Mouse (Mus musculus) midbrain, embryonic 13.5 days (tissue): ENCODE measurements around the gene Nr4a3. TPM values are rescaled to one million over a fixed set of nuclear protein-coding genes. Genes with fewer than 3 reads are reported as not detected.

ENCODE experiments used
- ATAC-seq: fragments of 200-750 bp; cut with Nextera tagmentation; 2 replicates; pipeline ENCODE4 v1.8.0; 2017; ENCODE audit warnings: mild to moderate bottlenecking, moderate TSS enrichment, moderate library complexity
- H3K27ac ChIP-seq: fragments of 300-500 bp; sonication (generic); 2 replicates; pipeline ENCODE4 v1.5.1; 2015; ENCODE audit warnings: inconsistent platforms, mild to moderate bottlenecking, moderate library complexity
- H3K27me3 ChIP-seq: fragments of 300-500 bp; sonication (generic); 2 replicates; pipeline ENCODE4 v1.6.1; 2015; ENCODE audit warnings: mild to moderate bottlenecking, inconsistent platforms
- H3K36me3 ChIP-seq: fragments of 300-500 bp; sonication (generic); 2 replicates; pipeline ENCODE4 v1.6.1; 2015; ENCODE audit warnings: mild to moderate bottlenecking, inconsistent platforms
- H3K4me1 ChIP-seq: fragments of 300-500 bp; sonication (generic); replicated peaks from 2 replicates; pipeline ENCODE4 v1.6.1; 2015; ENCODE audit warnings: inconsistent platforms
- H3K4me2 ChIP-seq: fragments of 300-500 bp; sonication (generic); replicated peaks from 2 replicates; pipeline ENCODE4 v1.6.1; 2015; ENCODE audit warnings: moderate library complexity, mild to moderate bottlenecking, inconsistent platforms
- H3K4me3 ChIP-seq: fragments of 300-500 bp; sonication (generic); replicated peaks from 2 replicates; pipeline ENCODE4 v1.5.1; 2015; ENCODE audit warnings: mild to moderate bottlenecking, inconsistent platforms
- H3K9ac ChIP-seq: fragments of 300-500 bp; sonication (generic); replicated peaks from 2 replicates; pipeline ENCODE4 v1.6.1; 2015; ENCODE audit warnings: mild to moderate bottlenecking, inconsistent platforms
- H3K9me3 ChIP-seq: fragments of 300-500 bp; sonication (generic); 2 replicates; pipeline ENCODE4 v1.6.1; 2016; ENCODE audit warnings: mild to moderate bottlenecking, inconsistent platforms
- WGBS: fragments of 180-500 bp; shearing (Covaris S2); methylation state at CpG from one replicate; pipeline ENCODE4 v1.1.7; 2015; 5-methylcytosine and 5-hydroxymethylcytosine counted together
- polyA plus RNA-seq: library from polyadenylated mRNA; unstranded; fragments of >200 nt; fragmentation: Nextera tagmentation; extraction: Ambion mirVana; gene quantifications from 2 replicates; pipeline ENCODE4 v1.2.1, GENCODE M21; 2015

Nr4a3 gene
- polyA plus RNA-seq, 1 experiment from 2014 or later: 1.4 TPM

DNA sequence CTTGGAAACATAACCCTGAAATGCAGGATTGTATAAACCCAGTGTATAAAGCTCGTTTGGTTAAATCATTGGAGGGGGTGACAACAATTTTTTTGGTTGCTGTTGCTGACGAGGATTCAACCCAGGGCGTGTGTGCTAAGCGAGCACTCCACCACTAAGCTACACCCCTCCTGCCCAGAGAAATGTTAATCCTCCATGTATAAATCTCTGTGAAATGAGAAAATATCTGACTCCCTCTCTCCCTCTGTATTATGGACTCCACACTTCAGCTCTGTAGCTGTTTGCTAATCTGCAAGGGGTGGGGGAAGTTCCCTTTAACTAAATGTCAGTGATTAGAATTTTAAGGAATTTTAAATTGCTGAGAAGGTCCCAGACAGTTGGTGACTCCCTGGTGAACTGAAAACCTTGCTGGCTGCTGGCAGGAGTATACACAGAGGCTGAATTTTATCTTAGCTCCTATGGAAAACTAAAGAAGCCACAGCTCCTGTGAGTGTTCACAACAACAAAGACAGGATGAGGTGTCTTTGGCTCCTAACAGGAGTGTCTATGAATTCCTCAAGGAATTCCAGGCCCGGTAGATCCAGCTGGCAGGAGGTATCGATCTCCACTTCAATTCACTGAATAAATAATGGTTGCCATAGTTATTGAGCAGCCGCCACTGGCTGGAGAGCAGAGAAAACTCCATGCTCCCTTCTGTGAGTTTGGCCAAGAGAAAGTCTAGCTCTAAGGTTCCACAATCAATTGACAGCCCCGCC lies 34.5 kb downstream of the Nr4a3 start:
- H3K27ac ChIP-seq: peak overlapping the region; percentile 63
- ATAC-seq: peak; percentile 77
- no peaks in the 10 kb centered on the region; the same call in 1 of the 2 replicates for H3K27me3 ChIP-seq
- peaks cover 21% of the 10 kb centered on the region for H3K4me1 ChIP-seq
- no peaks in the 10 kb centered on the region for H3K9me3 ChIP-seq
- no peaks in the 10 kb centered on the region for H3K36me3 ChIP-seq
- H3K9ac ChIP-seq: no peak overlapping the region
- 32% methylated on average over 8 of the region's 8 CpGs for WGBS
- no peak overlapping the region for H3K4me3 ChIP-seq
- H3K4me2 ChIP-seq: no peak overlapping the region

GRCm38 (mm10) chr4:48083452-48083851 lies 38.5 kb downstream of the Nr4a3 start:
- Histone ChIP-seq H3K27ac (no peak overlapping the region), H3K4me3 (no peak overlapping the region), H3K9ac (no peak overlapping the region), H3K4me1 (peaks cover 18% of the 10 kb centered on the region), H3K4me2 (no peak overlapping the region), H3K9me3 (no peaks in the 10 kb centered on the region), H3K27me3 (peaks cover 5% of the 10 kb centered on the region; the same call in 1 of the 2 replicates), H3K36me3 (no peaks in the 10 kb centered on the region)
- WGBS: 90% methylated on average over 4 of the region's 4 CpGs
- ATAC-seq: no peak

DNA sequence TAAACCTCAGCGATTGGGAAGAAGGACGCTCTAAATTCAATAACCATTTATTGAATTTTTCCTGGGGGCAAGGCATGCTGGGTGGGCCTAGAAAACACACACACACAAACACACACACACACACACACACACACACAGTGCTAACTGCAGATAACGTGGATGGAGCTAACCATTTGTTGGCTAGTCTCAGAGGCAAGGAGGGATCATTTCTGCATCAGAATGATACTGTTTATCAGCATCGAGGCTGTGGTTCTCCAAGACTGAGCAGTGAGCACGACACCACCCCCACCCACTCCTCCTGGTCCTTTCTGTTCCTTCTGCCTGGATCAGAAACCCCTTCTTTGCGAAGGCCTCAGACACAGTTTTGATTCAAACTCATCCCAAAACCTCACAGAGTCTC lies 41.7 kb downstream of the Nr4a3 start:
- no peak overlapping the region for H3K27ac ChIP-seq
- H3K4me2 ChIP-seq: no peak overlapping the region
- H3K9me3 ChIP-seq: no peaks in the 10 kb centered on the region
- peaks cover 19% of the 10 kb centered on the region; the same call in 1 of the 2 replicates for H3K27me3 ChIP-seq
- H3K36me3 ChIP-seq: no peaks in the 10 kb centered on the region
- no peak overlapping the region for H3K9ac ChIP-seq
- 56% methylated on average over 6 of the region's 6 CpGs for WGBS
- H3K4me3 ChIP-seq: no peak overlapping the region
- 0 out of 2 replicates have a peak, but pooled peaks cover 3% of the 10 kb centered on the region for H3K4me1 ChIP-seq
- no peak for ATAC-seq

- H3K27me3 ChIP-seq: peaks cover 19% of the 10 kb centered on the region; the same call in 1 of the 2 replicates
- ATAC-seq: no peak
- no peak overlapping the region for H3K27ac ChIP-seq
- H3K4me3 ChIP-seq: no peak overlapping the region
- no peak overlapping the region for H3K9ac ChIP-seq
- no peaks in the 10 kb centered on the region for H3K36me3 ChIP-seq
- 0 out of 2 replicates have a peak, but pooled peaks cover 3% of the 10 kb centered on the region for H3K4me1 ChIP-seq
- no peaks in the 10 kb centered on the region for H3K9me3 ChIP-seq
- 87% methylated on average over 6 of the region's 6 CpGs for WGBS
- H3K4me2 ChIP-seq: no peak overlapping the region
Observed at GRCm38 (mm10) chr4:48087497-48087896, 42.5 kb downstream of the Nr4a3 start.

DNA sequence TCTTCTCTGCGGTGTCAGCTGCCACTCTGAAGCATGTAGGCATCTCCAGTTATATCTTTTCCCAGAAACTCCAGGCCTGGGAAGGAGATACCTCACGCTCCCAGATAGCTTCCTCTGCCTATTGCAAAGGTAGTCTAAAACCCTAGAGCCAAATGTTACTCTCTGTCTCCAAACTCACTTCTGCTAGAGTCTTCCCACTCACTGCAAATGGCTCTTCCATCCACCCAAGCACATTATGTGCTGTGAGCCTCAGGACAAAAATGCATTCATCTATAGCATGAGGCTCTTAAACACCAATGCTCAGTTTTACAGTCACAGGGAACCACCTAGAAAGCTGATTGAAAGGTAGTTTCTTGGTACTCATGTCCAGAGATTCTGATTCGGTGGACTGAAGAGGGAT lies 48.3 kb downstream of the Nr4a3 start:
- H3K4me3 ChIP-seq: no peak overlapping the region
- WGBS: 78% methylated on average over 3 of the region's 3 CpGs
- no peaks in the 10 kb centered on the region for H3K4me1 ChIP-seq
- H3K36me3 ChIP-seq: no peaks in the 10 kb centered on the region
- no peak overlapping the region for H3K27ac ChIP-seq
- H3K9me3 ChIP-seq: no peaks in the 10 kb centered on the region
- ATAC-seq: no peak
- H3K9ac ChIP-seq: no peak overlapping the region
- no peak overlapping the region for H3K4me2 ChIP-seq
- peaks cover 14% of the 10 kb centered on the region; the same call in 1 of the 2 replicates for H3K27me3 ChIP-seq

GRCm38 (mm10) chr4:48100217-48100616 lies 55.3 kb downstream of the Nr4a3 start:
- WGBS: 91% methylated on average over 8 of the region's 8 CpGs
- Histone ChIP-seq H3K27me3 (peaks cover 6% of the 10 kb centered on the region; the same call in 1 of the 2 replicates), H3K9me3 (no peaks in the 10 kb centered on the region), H3K27ac (no peak overlapping the region), H3K4me3 (no peak overlapping the region), H3K36me3 (no peaks in the 10 kb centered on the region), H3K4me1 (no peaks in the 10 kb centered on the region), H3K4me2 (no peak overlapping the region), H3K9ac (no peak overlapping the region)
- ATAC-seq: no peak

DNA sequence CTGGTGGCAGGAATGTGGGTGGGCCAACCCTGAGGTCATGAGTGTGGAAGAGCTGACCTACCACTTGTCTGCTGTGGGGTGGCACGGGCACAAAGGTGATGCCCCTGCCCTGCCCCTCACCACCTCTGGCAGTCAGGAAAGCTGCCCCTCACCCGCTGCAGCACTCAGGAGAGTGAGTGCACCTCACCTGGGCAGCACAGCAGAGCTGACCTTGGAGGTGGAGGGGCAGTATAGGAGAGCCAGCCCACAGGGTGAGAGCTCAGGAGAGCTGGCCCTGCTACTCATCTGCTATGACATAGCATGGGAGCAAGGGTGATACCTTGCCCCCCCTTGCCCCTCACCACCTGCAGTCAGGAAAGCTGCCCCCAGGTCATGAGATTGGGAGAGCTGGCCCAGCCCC lies 57.0 kb downstream of the Nr4a3 start:
- Histone ChIP-seq H3K9me3 (no peaks in the 10 kb centered on the region), H3K4me1 (no peaks in the 10 kb centered on the region), H3K4me2 (no peak overlapping the region), H3K27me3 (peaks cover 6% of the 10 kb centered on the region; the same call in 1 of the 2 replicates), H3K36me3 (no peaks in the 10 kb centered on the region), H3K4me3 (no peak overlapping the region), H3K9ac (no peak overlapping the region), H3K27ac (no peak overlapping the region)
- WGBS: 83% methylated on average over 2 of the region's 2 CpGs
- peak; percentile 65; the same call in 1 of the 2 replicates for ATAC-seq

- Histone ChIP-seq H3K4me3 (no peak overlapping the region), H3K9me3 (no peaks in the 10 kb centered on the region), H3K27me3 (peaks cover 6% of the 10 kb centered on the region; the same call in 1 of the 2 replicates), H3K36me3 (no peaks in the 10 kb centered on the region), H3K4me1 (no peaks in the 10 kb centered on the region), H3K27ac (no peak overlapping the region), H3K9ac (no peak overlapping the region), H3K4me2 (no peak overlapping the region)
- no peak for ATAC-seq
- 68% methylated on average over 5 of the region's 5 CpGs for WGBS
Observed at GRCm38 (mm10) chr4:48105387-48105786, 60.4 kb downstream of the Nr4a3 start.

- peaks cover 3% of the 10 kb centered on the region; the same call in 1 of the 2 replicates for H3K27me3 ChIP-seq
- no peaks in the 10 kb centered on the region for H3K36me3 ChIP-seq
- H3K27ac ChIP-seq: no peak overlapping the region
- ATAC-seq: no peak
- H3K4me2 ChIP-seq: no peak overlapping the region
- no peak overlapping the region for H3K9ac ChIP-seq
- H3K4me3 ChIP-seq: no peak overlapping the region
- 84% methylated on average over 6 of the region's 6 CpGs for WGBS
- H3K9me3 ChIP-seq: no peaks in the 10 kb centered on the region
- H3K4me1 ChIP-seq: no peaks in the 10 kb centered on the region
Observed at GRCm38 (mm10) chr4:48107086-48107485, 62.1 kb downstream of the Nr4a3 start.

GRCm38 (mm10) chr4:48108591-48108990 lies 63.6 kb downstream of the Nr4a3 start:
- H3K4me2 ChIP-seq: no peak overlapping the region
- no peaks in the 10 kb centered on the region for H3K9me3 ChIP-seq
- H3K27me3 ChIP-seq: no peaks in the 10 kb centered on the region
- H3K27ac ChIP-seq: no peak overlapping the region
- WGBS: 76% methylated on average over 2 of the region's 2 CpGs
- H3K4me3 ChIP-seq: no peak overlapping the region
- H3K4me1 ChIP-seq: no peaks in the 10 kb centered on the region
- no peak for ATAC-seq
- no peaks in the 10 kb centered on the region for H3K36me3 ChIP-seq
- no peak overlapping the region for H3K9ac ChIP-seq

DNA sequence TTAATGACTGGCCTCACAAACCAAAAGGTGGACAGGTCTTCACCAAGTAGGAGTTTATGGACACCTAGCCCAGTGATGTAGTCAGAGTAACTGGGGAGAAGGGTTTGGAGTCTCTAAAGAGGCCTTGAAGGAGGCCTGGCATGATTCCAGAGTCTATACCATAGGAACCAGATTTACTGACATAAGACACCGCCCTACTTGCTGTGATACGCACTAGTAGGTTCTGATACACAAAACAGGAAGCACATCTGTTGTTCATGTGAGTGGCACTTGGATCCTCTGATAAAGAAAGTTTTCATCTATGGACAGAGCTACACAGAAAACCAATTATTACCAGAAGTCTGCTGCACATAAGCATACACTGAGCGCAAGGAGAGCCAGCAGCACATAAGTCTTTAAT lies 65.4 kb downstream of the Nr4a3 start:
- H3K36me3 ChIP-seq: no peaks in the 10 kb centered on the region

DNA sequence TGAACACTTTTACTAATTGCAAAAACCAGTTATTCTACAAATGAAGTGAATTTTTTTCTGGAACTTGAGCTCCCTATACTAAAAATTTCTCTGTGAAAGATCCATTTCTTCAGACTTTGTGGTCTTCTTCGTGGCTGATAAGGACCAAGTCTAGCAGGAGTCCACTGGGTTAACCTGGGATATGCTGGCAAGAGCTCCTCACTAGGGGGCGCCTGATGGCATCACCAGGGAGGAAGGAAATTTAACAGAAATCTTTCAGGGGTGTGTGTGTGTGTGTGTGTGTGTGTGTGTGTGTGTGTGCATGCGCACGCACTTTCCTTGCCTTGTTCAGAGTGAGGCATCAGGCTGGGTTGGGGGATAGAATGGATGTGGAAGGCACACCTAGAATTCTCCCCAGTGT lies 71.2 kb downstream of the Nr4a3 start:
- 68% methylated on average over 4 of the region's 4 CpGs for WGBS
- Histone ChIP-seq H3K27me3 (no peaks in the 10 kb centered on the region), H3K4me1 (0 out of 2 replicates have a peak, but pooled peaks cover 3% of the 10 kb centered on the region), H3K4me2 (no peak overlapping the region), H3K36me3 (no peaks in the 10 kb centered on the region), H3K9ac (no peak overlapping the region), H3K4me3 (no peak overlapping the region), H3K9me3 (no peaks in the 10 kb centered on the region), H3K27ac (no peak overlapping the region)
- no peak for ATAC-seq

More for the DNA sequence above, 65.4 kb downstream of the Nr4a3 start:
- H3K27ac ChIP-seq: no peak overlapping the region
- H3K9ac ChIP-seq: no peak overlapping the region
- 88% methylated on average over 3 of the region's 3 CpGs for WGBS
- no peaks in the 10 kb centered on the region for H3K27me3 ChIP-seq
- no peak for ATAC-seq
- no peaks in the 10 kb centered on the region for H3K4me1 ChIP-seq
- no peak overlapping the region for H3K4me2 ChIP-seq
- H3K4me3 ChIP-seq: no peak overlapping the region
- H3K9me3 ChIP-seq: no peaks in the 10 kb centered on the region
